Comparison of ENCODE assay signal across 12 mouse cellular contexts in the genomic region with DNA sequence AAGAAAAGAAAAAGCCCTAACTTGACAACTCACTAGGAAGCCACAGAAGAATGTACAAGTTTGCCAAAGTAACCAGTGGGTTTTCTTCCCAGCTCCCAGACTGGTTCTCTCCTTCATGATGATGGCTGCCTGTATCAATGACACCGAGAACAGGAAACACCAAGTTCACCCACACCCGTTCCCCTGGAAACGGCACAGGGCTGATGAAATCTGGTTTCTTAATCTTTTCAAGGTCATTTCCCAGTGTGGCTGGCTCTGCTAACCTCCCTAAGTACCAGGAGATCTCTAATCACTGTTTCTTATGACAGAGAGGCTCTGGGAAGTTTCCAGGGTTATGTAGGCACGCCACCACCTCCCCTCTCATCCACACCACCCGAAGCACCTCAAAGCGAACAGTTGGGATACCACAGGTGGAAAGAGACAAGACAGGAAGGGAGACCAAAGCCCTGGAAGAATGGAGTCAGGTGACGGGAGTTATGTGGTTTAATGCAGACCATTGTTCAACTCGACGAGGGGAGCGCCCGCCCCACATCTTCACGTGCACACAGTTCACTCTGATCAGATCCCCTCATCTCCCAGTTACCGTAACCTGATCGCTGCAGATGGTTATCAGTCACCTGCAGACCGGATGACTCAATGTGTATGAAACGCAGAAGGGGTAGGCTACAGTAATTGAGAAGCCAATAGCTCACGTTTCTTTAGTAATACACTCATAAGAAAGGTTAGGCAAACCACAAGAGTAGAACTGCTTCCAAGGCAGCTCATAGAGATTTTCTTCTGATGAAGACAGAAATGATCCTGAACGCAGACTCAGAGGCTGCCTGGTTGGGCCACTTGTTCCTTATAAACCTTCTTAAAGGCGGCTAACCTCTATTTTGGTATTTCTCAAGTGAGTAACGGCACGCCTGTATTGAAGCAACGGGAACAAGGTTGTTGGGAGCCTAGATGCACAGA. TPM values are rescaled to one million over a fixed set of nuclear protein-coding genes. Genes with fewer than 3 reads are reported as not detected.
A peak's percentile ranks its signal among the peaks of the same experiment; 100 is the strongest.
DNase-seq lines count a peak whose midpoint lies in the region; ATAC-seq and TF ChIP-seq lines count a peak whose summit lies in the region.
"Had no signal": no experiment of that assay in that cellular context is flagged by ENCODE, and none has a peak within 500 bp of the region (broad histone marks: within the 10 kb centered on the region; RNA-seq: fewer than 3 reads in every experiment).

No protein-coding gene starts in this region.

- no peak overlapping the region for H3K4me3 ChIP-seq in spleen, adult 2 months (ENCODE audit: extremely low read depth, insufficient read depth, insufficient read length)
- H3K4me3 ChIP-seq in embryonic fibroblast, embryonic 13.5 days (ENCODE audit: insufficient read depth, low read length), result no peak overlapping the region

- peaks cover 21% of the 10 kb centered on the region; the same call in 1 of the 2 replicates for H3K4me1 ChIP-seq in spleen, adult 2 months (ENCODE audit: control insufficient read depth, insufficient read depth, insufficient read length)
- H3K4me1 ChIP-seq in embryonic fibroblast, embryonic 13.5 days (ENCODE audit: control insufficient read depth, insufficient read depth, low read length), result peaks cover 4% of the 10 kb centered on the region; the same call in 1 of the 2 replicates

- no peak for TF ChIP-seq CTCF in spleen, adult 2 months (IDR thresholded peaks at IDR 0.05; ENCODE audit: extremely low read depth, insufficient read depth, insufficient read length, insufficient replicate concordance)
- no peak for TF ChIP-seq CTCF in embryonic fibroblast, embryonic 13.5 days (IDR thresholded peaks at IDR 0.05; ENCODE audit: borderline replicate concordance, insufficient read depth, low read length)

- DNase-seq in spleen, adult 2 months (ENCODE audit: low read depth in 1 of 2, low spot score in 2 of 2), result no peak
- no peak for DNase-seq in spleen, postnatal 36 days (ENCODE audit: low spot score in 2 of 2)
- peak; percentile 55 to 64 for DNase-seq in thymus, postnatal 36 days
- no peak for DNase-seq in gastrocnemius, postnatal 36 days
- DNase-seq: cerebellum, adult 9-11 months; heart, postnatal 14 days; liver; lung, postnatal 14 days had no signal

- peaks cover 36% of the 10 kb centered on the region for H3K36me3 ChIP-seq in spleen, adult 2 months (ENCODE audit: control insufficient read depth, insufficient read depth, low read length)

- ATAC-seq in activated CD4-positive, CD25-positive, alpha-beta regulatory T cell, adult 4 months, result peak; percentile 82
- no peak for ATAC-seq in erythroid progenitor cell, adult 5-6 weeks (replicated peaks; ENCODE audit: low FRiP score, poor library complexity, severe bottlenecking)
- ATAC-seq: intestine, postnatal 0 days had no signal

- no peaks in the 10 kb centered on the region for H3K27me3 ChIP-seq in spleen, adult 2 months (ENCODE audit: control insufficient read depth, insufficient read depth, low read length)

- WGBS in spleen, adult 2 months, result 47% methylated on average over 22 of the region's 22 CpGs

- TF ChIP-seq POLR2A in spleen, adult 2 months (IDR thresholded peaks at IDR 0.05; ENCODE audit: low read depth, low read length), result no peak
- no peak for TF ChIP-seq POLR2A in embryonic fibroblast, embryonic 13.5 days (IDR thresholded peaks at IDR 0.05; ENCODE audit: low read depth, low read length)

- peak overlapping the region; percentile 85 for H3K27ac ChIP-seq in spleen, adult 2 months (ENCODE audit: insufficient read depth, low read length)
- H3K27ac ChIP-seq in embryonic fibroblast, embryonic 13.5 days (ENCODE audit: insufficient read depth, low read length), result peak overlapping the region; percentile 43; the same call in 1 of the 2 replicates

- intact Hi-C loops in gastrocnemius, postnatal 36 days (cut with DNase I), result no loop called here

RNA-seq across cellular contexts. Expression of gene Grb7, which starts 23.8 kb away (rescaled TPM):
- 1.1 and 1.2 TPM in 2 replicates for polyA plus RNA-seq in spleen, adult 2 months (2012; rRNA removed)
- 1 to 10 TPM; 2.3 to 3.4 TPM for polyA plus RNA-seq in activated CD4-positive, CD25-positive, alpha-beta regulatory T cell, adult 4 months (2017; shearing (Covaris generic))
- polyA plus RNA-seq in embryonic fibroblast, embryonic 13.5 days (2011; ENCODE audit: insufficient read length, low read depth, missing spikeins), result not detected in 2 replicates
- not detected for total RNA-seq in gastrocnemius, postnatal 36 days (2021)
- 2.5 and 4.2 TPM in 2 replicates for total RNA-seq in erythroid progenitor cell, adult 5-6 weeks (2015; ENCODE audit: low replicate concordance)
- 0.61 TPM in 1 of 2 replicates, not detected in the other for total RNA-seq in erythroid progenitor cell, adult 5-6 weeks (2017; ENCODE audit: low replicate concordance)

RNA-seq across cellular contexts. Expression of gene Mien1, which starts 31.2 kb away (rescaled TPM):
- polyA plus RNA-seq in spleen, adult 2 months (2012; rRNA removed), result 37.1 and 37.8 TPM in 2 replicates
- polyA plus RNA-seq in activated CD4-positive, CD25-positive, alpha-beta regulatory T cell, adult 4 months (2017; shearing (Covaris generic)), result 100 to 1,000 TPM; 161 to 193 TPM
- polyA plus RNA-seq in embryonic fibroblast, embryonic 13.5 days (2011; ENCODE audit: insufficient read length, low read depth, missing spikeins), result 47.2 and 54.3 TPM in 2 replicates
- 10 to 100 TPM; 27.2 to 36.5 TPM for total RNA-seq in gastrocnemius, postnatal 36 days (2021)
- 8.8 and 10.8 TPM in 2 replicates for total RNA-seq in erythroid progenitor cell, adult 5-6 weeks (2015; ENCODE audit: low replicate concordance)
- total RNA-seq in erythroid progenitor cell, adult 5-6 weeks (2017; ENCODE audit: low replicate concordance), result 5.3 and 6.3 TPM in 2 replicates

RNA-seq across cellular contexts. Expression of gene Erbb2, which starts 57.8 kb away (rescaled TPM):
- 4.0 and 5.5 TPM in 2 replicates for polyA plus RNA-seq in spleen, adult 2 months (2012; rRNA removed)
- polyA plus RNA-seq in activated CD4-positive, CD25-positive, alpha-beta regulatory T cell, adult 4 months (2017; shearing (Covaris generic)), result under 1 TPM in 1 of 2 experiments, not detected in 1; 0.07 TPM
- polyA plus RNA-seq in embryonic fibroblast, embryonic 13.5 days (2011; ENCODE audit: insufficient read length, low read depth, missing spikeins), result 15.3 and 17.8 TPM in 2 replicates
- total RNA-seq in gastrocnemius, postnatal 36 days (2021), result 1 to 10 TPM; 1.8 to 2.9 TPM
- total RNA-seq in erythroid progenitor cell, adult 5-6 weeks (2015; ENCODE audit: low replicate concordance), result not detected in 2 replicates
- 0.39 TPM in 1 of 2 replicates, not detected in the other for total RNA-seq in erythroid progenitor cell, adult 5-6 weeks (2017; ENCODE audit: low replicate concordance)

Comparison
In these comparisons a context has a peak if more than half of its experiments do, and no peak if none do; other contexts are left out.
1. DNase-seq: peak in thymus, postnatal 36 days (2 of 2); none in spleen, adult 2 months (0 of 2), spleen, postnatal 36 days (0 of 2) and gastrocnemius, postnatal 36 days (0 of 2).